Mouse (Mus musculus) CH12.LX (cell line): ENCODE measurements around the gene Zmat5. TPM values are rescaled to one million over a fixed set of nuclear protein-coding genes. Genes with fewer than 3 reads are reported as not detected.

Experiments
- DNase-seq: peaks from one replicate; pipeline ENCODE4 v3.0.0-alpha.2; 2013; ENCODE audit errors: extremely low read depth
- H3K27ac ChIP-seq: 2 replicates; pipeline ENCODE4 v1.5.1; 2012; ENCODE audit warnings: low read depth, mild to moderate bottlenecking, control low read depth, moderate library complexity; ENCODE audit not compliant: insufficient read depth
- H3K27me3 ChIP-seq: replicated peaks from 2 replicates; pipeline ENCODE3; 2012; ENCODE audit warnings: inconsistent platforms
- H3K36me3 ChIP-seq, 2 experiments: replicated peaks in 1 of 2; 2 replicates each; pipeline versions ENCODE3 to v1.6.1; 2012; ENCODE audit warnings: inconsistent platforms in 1 of 2, low read length in 1 of 2, mild to moderate bottlenecking in 1 of 2, mixed read lengths in 1 of 2, moderate library complexity in 1 of 2; ENCODE audit not compliant: control insufficient read depth in 1 of 2, insufficient read depth in 1 of 2
- H3K4me1 ChIP-seq, 2 experiments: 2 replicates each; pipeline ENCODE4 v1.6.1; 2012; ENCODE audit warnings: inconsistent platforms in 1 of 2, moderate library complexity in 1 of 2; ENCODE audit not compliant: insufficient read depth in 2 of 2, control insufficient read depth in 1 of 2
- H3K4me2 ChIP-seq: 2 replicates; pipeline ENCODE4 v1.6.1; 2012; ENCODE audit warnings: low read depth, mild to moderate bottlenecking, control low read depth; ENCODE audit not compliant: poor library complexity, insufficient read depth, severe bottlenecking
- H3K4me3 ChIP-seq, 3 experiments: fragments of 150-350 bp in 1 of 3; sonication (generic) in 1 of 3; replicated peaks in 1 of 3; 2 replicates each; pipeline versions ENCODE3 to v1.5.1; 2011 to 2012; ENCODE audit warnings: low read depth in 2 of 3, low read length in 2 of 3, mild to moderate bottlenecking in 2 of 3, moderate library complexity in 2 of 3, control low read depth in 1 of 3, improper control_type of control experiment in 1 of 3, inconsistent platforms in 1 of 3, mixed read lengths in 1 of 3; ENCODE audit not compliant: poor library complexity in 1 of 3
- H3K79me2 ChIP-seq: replicated peaks from 2 replicates; pipeline ENCODE4 v1.6.1; 2012; ENCODE audit warnings: mild to moderate bottlenecking, moderate library complexity; ENCODE audit not compliant: control insufficient read depth, poor library complexity, insufficient read depth, severe bottlenecking; ENCODE audit errors: extremely low read depth
- H3K9ac ChIP-seq: 2 replicates; pipeline ENCODE4 v1.6.1; 2012; ENCODE audit warnings: low read depth, mild to moderate bottlenecking, control low read depth, moderate library complexity; ENCODE audit not compliant: insufficient read depth
- H3K9me3 ChIP-seq: replicated peaks from 2 replicates; pipeline ENCODE3; 2012; ENCODE audit warnings: low read length, inconsistent platforms, mixed read lengths
- BHLHE40 ChIP-seq: IDR thresholded peaks from 2 replicates; pipeline ENCODE4 v1.6.1; 2011; ENCODE audit warnings: mild to moderate bottlenecking, low read depth, low read length, improper control_type of control experiment
- CTCF ChIP-seq, 2 experiments: IDR thresholded peaks in 1 of 2; conservative IDR thresholded peaks in 1 of 2; 2 replicates each; pipeline ENCODE4 v1.5.1; 2011 to 2012; ENCODE audit warnings: low read depth in 2 of 2, low read length in 2 of 2, improper control_type of control experiment in 1 of 2, inconsistent platforms in 1 of 2, mild to moderate bottlenecking in 1 of 2, moderate library complexity in 1 of 2
- E2F4 ChIP-seq: IDR thresholded peaks from 2 replicates; pipeline ENCODE4 v1.6.1; 2011; ENCODE audit warnings: low read depth, low read length, improper control_type of control experiment; ENCODE audit not compliant: insufficient replicate concordance
- IRF4 ChIP-seq: IDR thresholded peaks from 2 replicates; pipeline ENCODE4 v1.6.1; 2014; ENCODE audit warnings: low read depth, mild to moderate bottlenecking, inconsistent platforms, low read length, improper control_type of control experiment
- JUN ChIP-seq: IDR thresholded peaks from 2 replicates; pipeline ENCODE4 v1.6.1; 2011; ENCODE audit warnings: low read depth, mild to moderate bottlenecking, low read length, improper control_type of control experiment, moderate library complexity; ENCODE audit not compliant: insufficient read depth
- JUND ChIP-seq: conservative IDR thresholded peaks from 2 replicates; pipeline ENCODE4 v1.6.1; 2011; ENCODE audit warnings: low read depth, low read length, improper control_type of control experiment
- KAT2A ChIP-seq: IDR thresholded peaks from 2 replicates; pipeline ENCODE4 v1.6.1; 2012; ENCODE audit warnings: low read length, improper control_type of control experiment, inconsistent platforms; ENCODE audit not compliant: insufficient replicate concordance
- MAFK ChIP-seq: IDR thresholded peaks from 2 replicates; pipeline ENCODE4 v1.6.1; 2011; ENCODE audit warnings: low read length, improper control_type of control experiment; ENCODE audit not compliant: insufficient replicate concordance
- MAX ChIP-seq: IDR thresholded peaks from 2 replicates; pipeline ENCODE4 v1.6.1; 2011; ENCODE audit warnings: low read length, improper control_type of control experiment
- NELFE ChIP-seq: IDR thresholded peaks from 2 replicates; pipeline ENCODE4 v1.6.1; 2011; ENCODE audit warnings: low read depth, low read length, improper control_type of control experiment
- NRF1 ChIP-seq: IDR thresholded peaks from 2 replicates; pipeline ENCODE4 v1.6.1; 2014; ENCODE audit warnings: low read depth, mild to moderate bottlenecking, inconsistent platforms, low read length, improper control_type of control experiment, moderate library complexity
- RCOR1 ChIP-seq: conservative IDR thresholded peaks from 2 replicates; pipeline ENCODE4 v1.6.1; 2012; ENCODE audit warnings: low read depth, mild to moderate bottlenecking, inconsistent platforms, low read length, improper control_type of control experiment
- SIN3A ChIP-seq: IDR thresholded peaks from 2 replicates; pipeline ENCODE4 v1.6.1; 2012; ENCODE audit warnings: low read length, improper control_type of control experiment, inconsistent platforms
- TCF12 ChIP-seq: IDR thresholded peaks from 2 replicates; pipeline ENCODE4 v1.6.1; 2014; ENCODE audit warnings: low read depth, mild to moderate bottlenecking, inconsistent platforms, low read length, improper control_type of control experiment
- USF1 ChIP-seq: IDR thresholded peaks from 2 replicates; pipeline ENCODE4 v1.6.1; 2014; ENCODE audit warnings: low read depth, mild to moderate bottlenecking, inconsistent platforms, low read length, improper control_type of control experiment
- USF2 ChIP-seq: conservative IDR thresholded peaks from 2 replicates; pipeline ENCODE4 v1.6.1; 2011; ENCODE audit warnings: low read depth, low read length, improper control_type of control experiment
- ZC3H11A ChIP-seq: IDR thresholded peaks from 2 replicates; pipeline ENCODE4 v1.6.1; 2012; ENCODE audit warnings: low read depth, mild to moderate bottlenecking, inconsistent platforms, low read length, improper control_type of control experiment
- dilution Hi-C: fragments of 300-500 bp; cut with MboI; formaldehyde crosslinking; loops from 2 replicates; pipeline ENCODE4 v1.14.3; 2020; ENCODE audit warnings: low sequenced_read_pairs; ENCODE audit not compliant: extremely low pct_unique_long_range_greater_than_20kb, extremely low pct_ligation_motif_present
- in situ Hi-C: fragments of 300-500 bp; cut with MboI; formaldehyde crosslinking; loops from 3 replicates; pipeline ENCODE4 v1.14.3; 2019; ENCODE audit warnings: low sequenced_read_pairs, low pct_ligation_motif_present, low pct_unique_long_range_greater_than_20kb, mixed read lengths
- polyA plus RNA-seq: library from polyadenylated mRNA; unstranded; fragments of >175 nt; gene quantifications from 2 replicates; pipeline ENCODE4 v1.2.1, GENCODE M21; 2012; ENCODE audit warnings: low read depth; ENCODE audit not compliant: insufficient read length
- total RNA-seq, 2 experiments: library from RNA; depleted of rRNA; stranded (reverse); fragments of 300-350 nt in 1 of 2; fragments of >200 nt in 1 of 2; gene quantifications; 2 replicates each; pipeline ENCODE4 v1.2.3; 2012 to 2014

The Zmat5 gene
- total and polyA plus RNA-seq, 3 experiments, result 35.9 to 75.2 (median 51.4) TPM

- Histone ChIP-seq H3K4me3 (no peak overlapping the region), H3K79me2 (no peaks in the 10 kb centered on the region), H3K4me2 (no peak overlapping the region), H3K27me3 (no peaks in the 10 kb centered on the region), H3K9me3 (no peaks in the 10 kb centered on the region), H3K9ac (no peak overlapping the region), H3K36me3 (peaks cover 58 to 96% of the 10 kb centered on the region in 2 experiments), H3K4me1 (peaks cover 0 to 4% of the 10 kb centered on the region in 2 experiments; a peak in 1 of 4 replicates), H3K27ac (no peak overlapping the region)
- DNase-seq, result no peak
- dilution Hi-C loops, result no loop called here
- no peak for TF ChIP-seq JUND
- in situ Hi-C loops, result no loop called here
Measured at GRCm38 (mm10) chr11:4680126-4680525, 24.4 kb upstream of the Zmat5 start.

- H3K4me2 ChIP-seq, result no peak overlapping the region
- H3K4me1 ChIP-seq, result peaks cover 0 to 21% of the 10 kb centered on the region in 2 experiments; a peak in 2 of 4 replicates
- H3K27ac ChIP-seq, result no peak overlapping the region
- no peak overlapping the region for H3K4me3 ChIP-seq
- no peaks in the 10 kb centered on the region for H3K27me3 ChIP-seq
- dilution Hi-C loops (no loop called here), in situ Hi-C loops (no loop called here)
- TF ChIP-seq E2F4, result no peak
- no peak for TF ChIP-seq BHLHE40
- no peak for TF ChIP-seq JUND
- TF ChIP-seq KAT2A, result no peak
- TF ChIP-seq MAX, result no peak
- no peak for TF ChIP-seq USF2
- TF ChIP-seq NRF1, result no peak
- TF ChIP-seq JUN, result no peak
- no peak for TF ChIP-seq NELFE
- no peak for TF ChIP-seq TCF12
- no peak for TF ChIP-seq RCOR1
- no peak for TF ChIP-seq SIN3A
- no peak for TF ChIP-seq USF1
- TF ChIP-seq IRF4, result no peak
- TF ChIP-seq CTCF (conservative IDR thresholded peaks at IDR 0.05 in 1 of 2, IDR thresholded peaks at IDR 0.05 in 1 of 2; ENCODE audit: low read depth in 2 of 2, low read length in 2 of 2), result no peak
- no peak for TF ChIP-seq ZC3H11A
- TF ChIP-seq MAFK, result no peak
- H3K9ac ChIP-seq, result no peak overlapping the region
- no peaks in the 10 kb centered on the region for H3K9me3 ChIP-seq
- DNase-seq, result no peak
- H3K36me3 ChIP-seq, result peaks cover 40 to 70% of the 10 kb centered on the region in 2 experiments
- H3K79me2 ChIP-seq, result no peaks in the 10 kb centered on the region
Measured at GRCm38 (mm10) chr11:4683516-4683915, 21.0 kb upstream of the Zmat5 start.
